Mouse (Mus musculus) liver, embryonic 11.5 days (tissue): Measurements from ENCODE around the gene Cand1. TPM values are rescaled to one million over a fixed set of nuclear protein-coding genes. Genes with fewer than 3 reads are reported as not detected.

Source experiments
- ATAC-seq: fragments of 200-750 bp; cut with Nextera tagmentation; replicated peaks from 2 replicates; pipeline ENCODE4 v1.8.0; 2017; ENCODE audit warnings: moderate number of reproducible peaks, mild to moderate bottlenecking, moderate TSS enrichment, moderate library complexity; ENCODE audit not compliant: low FRiP score
- DNase-seq: peaks from one replicate; pipeline ENCODE4 v3.0.0-alpha.2; 2017; ENCODE audit warnings: low spot score
- H3K27ac ChIP-seq: fragments of 300-500 bp; sonication (generic); 2 replicates; pipeline ENCODE4 v1.5.1; 2014; ENCODE audit warnings: mild to moderate bottlenecking, low read depth, low read length, control low read depth
- H3K27me3 ChIP-seq: fragments of 300-500 bp; sonication (generic); replicated peaks from 2 replicates; pipeline ENCODE4 v1.6.1; 2014; ENCODE audit warnings: low read length, mixed read lengths; ENCODE audit not compliant: control insufficient read depth, insufficient read depth
- H3K36me3 ChIP-seq: fragments of 300-500 bp; sonication (generic); 2 replicates; pipeline ENCODE4 v1.6.1; 2014; ENCODE audit warnings: mild to moderate bottlenecking, low read length, moderate library complexity, mixed read lengths; ENCODE audit not compliant: control insufficient read depth, insufficient read depth
- H3K4me1 ChIP-seq: fragments of 300-500 bp; sonication (generic); replicated peaks from 2 replicates; pipeline ENCODE4 v1.6.1; 2014; ENCODE audit warnings: low read length, mixed read lengths; ENCODE audit not compliant: control insufficient read depth, insufficient read depth
- H3K4me2 ChIP-seq: fragments of 300-500 bp; sonication (generic); 2 replicates; pipeline ENCODE4 v1.6.1; 2014; ENCODE audit warnings: mild to moderate bottlenecking, control low read depth, moderate library complexity
- H3K4me3 ChIP-seq: fragments of 300-500 bp; sonication (generic); 2 replicates; pipeline ENCODE4 v1.5.1; 2014; ENCODE audit warnings: low read depth, low read length, control low read depth
- H3K9ac ChIP-seq: fragments of 300-500 bp; sonication (generic); 2 replicates; pipeline ENCODE4 v1.6.1; 2014; ENCODE audit warnings: low read depth, low read length, control low read depth
- H3K9me3 ChIP-seq: fragments of 300-500 bp; sonication (generic); 2 replicates; pipeline ENCODE4 v1.6.1; 2016; ENCODE audit warnings: low read length, inconsistent platforms, mixed read lengths; ENCODE audit not compliant: control insufficient read depth
- WGBS: fragments of 180-500 bp; shearing (Covaris S2); extraction: QIAGEN DNeasy Blood & Tissue Kit; methylation state at CpG from one replicate; pipeline ENCODE4 v1.1.7; 2014; 5-methylcytosine and 5-hydroxymethylcytosine counted together
- polyA plus RNA-seq: library from polyadenylated mRNA; unstranded; fragments of >200 nt; fragmentation: Nextera tagmentation; extraction: Ambion mirVana; gene quantifications from 2 replicates; pipeline ENCODE4 v1.2.1, GENCODE M21; 2014

Gene Cand1
- polyA plus RNA-seq: 53.7 and 82.8 TPM in 2 replicates

DNA sequence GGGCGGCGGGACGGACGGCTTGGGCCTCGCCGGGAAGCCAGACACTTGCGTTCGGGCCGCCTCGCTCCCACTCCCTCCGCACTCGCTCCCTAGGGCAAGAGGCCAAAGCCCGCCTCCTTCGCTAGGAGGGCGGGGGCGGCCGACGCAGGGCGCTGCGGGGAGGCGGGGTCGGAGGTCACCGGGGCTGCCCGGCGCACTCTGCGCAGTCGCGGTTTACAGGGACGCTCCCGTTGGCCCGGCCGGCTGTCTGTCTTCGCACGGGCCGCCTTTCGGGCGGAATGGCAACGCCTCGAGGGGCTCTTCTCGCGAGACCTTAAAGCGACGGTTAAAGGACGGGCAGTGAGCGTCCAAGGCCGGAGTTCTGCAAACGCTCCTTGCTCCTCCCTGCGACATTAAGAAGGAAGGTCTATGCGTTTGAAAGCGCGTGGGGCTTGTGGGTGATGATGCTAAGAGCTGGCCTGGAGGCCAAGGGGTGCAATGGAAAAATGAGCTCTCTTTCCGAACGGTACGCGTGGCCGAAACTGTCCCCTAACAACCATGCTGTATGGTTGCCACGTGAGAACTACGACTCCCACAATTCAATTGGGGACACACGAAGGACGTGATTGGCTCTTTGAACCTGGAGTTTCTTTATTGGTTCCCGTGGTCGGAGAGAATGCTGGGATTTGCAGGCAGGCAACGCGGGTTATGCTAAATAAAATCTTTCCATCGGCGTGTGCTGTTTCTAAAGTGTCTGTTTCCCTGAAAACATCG is at the start of gene Cand1:
TSS of gene Cand1 (minus strand) at position 87 of the 753 bp plus-strand sequence.
- Histone ChIP-seq H3K27ac (peak within 1 kb of the TSS; percentile 97), H3K4me3 (peak within 1 kb of the TSS; percentile 98), H3K36me3 (peaks cover 7% of the 10 kb centered on the region), H3K4me2 (peak within 1 kb of the TSS; percentile 82), H3K27me3 (no peaks in the 10 kb centered on the region), H3K4me1 (peaks cover 13% of the 10 kb centered on the region), H3K9me3 (no peaks in the 10 kb centered on the region), H3K9ac (peak within 1 kb of the TSS; percentile 99)
- WGBS: under 1% methylated on average over 57 of the region's 67 CpGs
- ATAC-seq (peak; percentile 96), DNase-seq (peak; percentile 97)

DNA sequence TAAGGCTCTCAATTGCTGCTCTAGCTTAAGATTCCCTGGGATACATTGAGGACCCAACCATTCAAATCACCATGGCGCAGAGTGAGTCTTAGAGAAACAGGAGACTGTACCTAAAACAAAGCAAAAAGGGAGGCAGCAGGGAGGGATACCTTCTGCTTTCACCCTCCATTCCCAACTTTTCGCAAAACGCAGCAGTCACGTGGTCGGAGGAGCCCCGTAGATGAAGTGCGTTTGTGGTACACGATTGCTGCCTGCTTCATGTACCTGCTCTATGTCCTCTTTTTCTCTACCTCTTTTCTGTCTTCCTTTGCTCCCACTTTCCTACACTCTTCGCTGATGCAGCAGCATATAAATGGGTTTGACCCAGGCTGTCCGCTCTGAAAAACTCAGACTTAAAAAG is 39.0 kb upstream of the Cand1 start:
- no peak overlapping the region for H3K27ac ChIP-seq
- no peaks in the 10 kb centered on the region for H3K4me1 ChIP-seq
- ATAC-seq (no peak), DNase-seq (no peak)
- WGBS: 78% methylated on average over 10 of the region's 10 CpGs
- H3K9ac ChIP-seq: no peak overlapping the region
- H3K36me3 ChIP-seq: no peaks in the 10 kb centered on the region
- H3K4me2 ChIP-seq: no peak overlapping the region
- no peaks in the 10 kb centered on the region for H3K9me3 ChIP-seq
- H3K4me3 ChIP-seq: no peak overlapping the region
- no peaks in the 10 kb centered on the region for H3K27me3 ChIP-seq

- Histone ChIP-seq H3K27me3 (no peaks in the 10 kb centered on the region), H3K27ac (no peak overlapping the region), H3K4me2 (no peak overlapping the region), H3K9me3 (no peaks in the 10 kb centered on the region), H3K36me3 (no peaks in the 10 kb centered on the region), H3K4me3 (no peak overlapping the region), H3K4me1 (no peaks in the 10 kb centered on the region), H3K9ac (no peak overlapping the region)
- ATAC-seq (no peak), DNase-seq (no peak)
- WGBS: 79% methylated on average over 6 of the region's 6 CpGs
These were observed 34.5 kb upstream of the Cand1 start for GRCm38 (mm10) chr10:119274333-119274732.

GRCm38 (mm10) chr10:119272536-119272935 is 32.7 kb upstream of the Cand1 start:
- DNase-seq: no peak
- Histone ChIP-seq H3K4me2 (no peak overlapping the region), H3K4me1 (no peaks in the 10 kb centered on the region), H3K4me3 (no peak overlapping the region), H3K9ac (no peak overlapping the region), H3K36me3 (no peaks in the 10 kb centered on the region), H3K27ac (no peak overlapping the region), H3K27me3 (no peaks in the 10 kb centered on the region), H3K9me3 (no peaks in the 10 kb centered on the region)
- ATAC-seq: no peak
- 82% methylated on average over 10 of the region's 10 CpGs for WGBS

DNA sequence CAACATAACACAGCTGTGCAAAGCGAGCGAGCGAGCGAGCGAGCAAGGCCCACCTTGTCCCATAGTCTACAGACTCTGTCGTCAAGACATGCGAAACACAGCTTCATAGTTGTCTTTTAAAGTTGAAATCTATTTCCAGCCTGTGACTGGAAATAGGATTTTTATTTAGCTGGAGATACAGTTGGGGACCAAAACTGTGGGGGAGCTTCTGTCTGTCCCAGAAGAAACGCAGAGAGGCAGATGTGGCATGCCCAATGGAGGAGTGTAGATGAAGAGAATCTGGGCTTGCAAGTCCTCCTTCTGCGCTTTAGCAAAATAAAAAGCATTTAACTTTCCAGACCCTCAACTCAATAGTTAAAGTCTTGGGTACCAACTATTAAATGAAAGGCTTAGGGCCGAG is 32.1 kb upstream of the Cand1 start:
- 90% methylated on average over 10 of the region's 10 CpGs for WGBS
- Histone ChIP-seq H3K9ac (no peak overlapping the region), H3K9me3 (no peaks in the 10 kb centered on the region), H3K27me3 (no peaks in the 10 kb centered on the region), H3K4me2 (no peak overlapping the region), H3K27ac (no peak overlapping the region), H3K36me3 (no peaks in the 10 kb centered on the region), H3K4me3 (no peak overlapping the region), H3K4me1 (no peaks in the 10 kb centered on the region)
- ATAC-seq: no peak
- no peak for DNase-seq

DNA sequence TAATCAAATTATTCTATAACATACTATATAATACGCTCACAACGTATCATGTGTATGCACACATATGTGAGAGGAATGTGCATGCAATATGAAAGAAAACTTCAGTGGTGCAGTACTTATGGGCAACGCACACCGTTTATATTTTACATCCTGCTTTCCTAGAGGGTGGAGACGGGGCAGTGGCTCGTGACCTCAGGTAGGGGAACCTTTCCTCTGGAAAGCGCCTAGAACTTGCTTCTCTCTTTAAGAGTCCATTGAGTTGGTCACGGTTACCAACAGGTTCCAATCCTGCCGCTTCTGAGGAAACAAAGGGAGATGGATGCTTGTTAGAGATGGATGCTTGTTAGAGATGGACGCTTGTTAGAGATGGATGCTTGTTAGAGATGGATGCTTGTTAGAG is 31.2 kb upstream of the Cand1 start:
- WGBS: 84% methylated on average over 10 of the region's 10 CpGs
- H3K4me1 ChIP-seq: no peaks in the 10 kb centered on the region
- H3K27ac ChIP-seq: no peak overlapping the region
- no peak overlapping the region for H3K9ac ChIP-seq
- H3K36me3 ChIP-seq: no peaks in the 10 kb centered on the region
- ATAC-seq: no peak
- H3K9me3 ChIP-seq: no peaks in the 10 kb centered on the region
- no peak overlapping the region for H3K4me2 ChIP-seq
- H3K27me3 ChIP-seq: no peaks in the 10 kb centered on the region
- DNase-seq: no peak
- no peak overlapping the region for H3K4me3 ChIP-seq

DNA sequence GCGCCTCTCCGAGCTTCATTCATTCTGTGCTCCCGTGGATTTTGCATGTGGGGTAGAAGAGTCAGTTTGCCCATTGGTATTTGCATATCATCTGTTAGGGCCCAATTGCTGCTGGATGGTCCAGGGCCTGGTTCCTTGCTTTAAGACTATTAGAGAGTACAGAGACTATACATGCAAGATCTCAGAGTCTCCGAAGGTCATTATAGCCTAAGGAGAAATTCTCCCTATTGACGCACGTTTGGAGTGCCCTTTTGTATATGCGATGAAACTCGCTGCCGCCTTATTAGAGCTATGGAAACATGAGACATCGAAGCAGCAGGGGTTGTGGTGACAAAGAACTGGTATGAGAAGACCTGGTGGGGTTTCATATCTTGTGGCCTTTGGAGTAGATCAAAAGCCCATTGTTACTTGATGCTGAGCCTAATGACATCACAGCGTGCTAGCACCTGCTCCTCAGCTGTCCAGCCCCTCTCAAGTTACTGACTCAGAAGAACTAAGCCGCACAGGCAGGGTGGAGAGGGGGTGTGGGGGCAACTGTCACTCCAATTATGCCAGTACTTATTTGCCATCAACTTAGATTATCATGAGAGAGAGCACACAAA is 30.6 kb upstream of the Cand1 start:
- no peaks in the 10 kb centered on the region for H3K36me3 ChIP-seq
- H3K27me3 ChIP-seq: no peaks in the 10 kb centered on the region
- H3K9me3 ChIP-seq: no peaks in the 10 kb centered on the region
- H3K4me2 ChIP-seq: no peak overlapping the region
- ATAC-seq: no peak
- H3K9ac ChIP-seq: no peak overlapping the region
- H3K4me1 ChIP-seq: no peaks in the 10 kb centered on the region
- H3K27ac ChIP-seq: no peak overlapping the region
- no peak for DNase-seq
- WGBS: 87% methylated on average over 12 of the region's 12 CpGs
- no peak overlapping the region for H3K4me3 ChIP-seq

GRCm38 (mm10) chr10:119264761-119265160 is 24.9 kb upstream of the Cand1 start:
- whole genome bisulfite sequencing: 75% methylated on average over 7 of the region's 7 CpGs

DNA sequence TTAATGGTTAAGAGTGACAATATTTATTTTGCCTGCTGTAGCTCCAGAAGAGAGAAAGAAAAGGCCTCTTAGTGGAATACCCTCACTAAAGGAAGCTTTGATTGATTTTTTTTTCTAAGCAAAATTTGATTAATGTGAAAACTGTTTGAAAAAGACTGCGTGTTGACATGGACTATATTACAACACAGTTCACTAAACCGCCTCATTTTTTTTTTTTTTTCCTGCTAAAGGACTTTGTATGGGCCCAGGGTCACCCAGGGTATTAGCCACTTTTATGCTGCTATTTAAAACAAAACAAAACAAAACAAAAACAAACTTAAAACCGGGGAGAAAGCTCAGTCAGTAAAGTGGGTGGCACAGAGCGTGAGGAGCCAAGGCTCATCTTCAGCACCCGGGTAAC is 23.0 kb upstream of the Cand1 start:
- no peaks in the 10 kb centered on the region for H3K27me3 ChIP-seq
- ATAC-seq (no peak), DNase-seq (no peak)
- 84% methylated on average over 5 of the region's 5 CpGs for WGBS
- no peak overlapping the region for H3K4me2 ChIP-seq
- no peaks in the 10 kb centered on the region for H3K9me3 ChIP-seq
- H3K4me1 ChIP-seq: no peaks in the 10 kb centered on the region
- H3K27ac ChIP-seq: no peak overlapping the region
- no peak overlapping the region for H3K9ac ChIP-seq
- no peak overlapping the region for H3K4me3 ChIP-seq
- no peaks in the 10 kb centered on the region for H3K36me3 ChIP-seq

More at GRCm38 (mm10) chr10:119264761-119265160, 24.9 kb upstream of the Cand1 start:
- Histone ChIP-seq H3K4me1 (no peaks in the 10 kb centered on the region), H3K9me3 (no peaks in the 10 kb centered on the region), H3K27ac (no peak overlapping the region), H3K4me2 (no peak overlapping the region), H3K27me3 (no peaks in the 10 kb centered on the region), H3K36me3 (no peaks in the 10 kb centered on the region), H3K9ac (no peak overlapping the region), H3K4me3 (no peak overlapping the region)
- ATAC-seq (no peak), DNase-seq (no peak)
